Mouse (Mus musculus) MEL (cell line): ENCODE data around the gene Osgin1. TPM values are rescaled to one million over a fixed set of nuclear protein-coding genes. Genes with fewer than 3 reads are reported as not detected.

ENCODE experiments used
- DNase-seq: peaks from one replicate; pipeline ENCODE4 v3.0.0; 2011; ENCODE audit warnings: low read depth, low spot score
- H3K27ac ChIP-seq: 2 replicates; pipeline ENCODE4 v1.5.1; 2012; ENCODE audit warnings: low read depth, mild to moderate bottlenecking, control low read depth, low read length, moderate library complexity; ENCODE audit not compliant: control insufficient read depth
- H3K27me3 ChIP-seq, 2 experiments: fragments of 150-350 bp in 1 of 2; sonication (generic) in 1 of 2; 2 replicates each; pipeline ENCODE4 v1.6.1; 2012; ENCODE audit warnings: low read length in 2 of 2, mild to moderate bottlenecking in 2 of 2, improper control_type of control experiment in 1 of 2, moderate library complexity in 1 of 2; ENCODE audit not compliant: insufficient read depth in 2 of 2, control insufficient read depth in 1 of 2
- H3K36me3 ChIP-seq, 2 experiments: 2 replicates each; pipeline ENCODE4 v1.6.1; 2012 to 2014; ENCODE audit warnings: low read length in 2 of 2, improper control_type of control experiment in 1 of 2, inconsistent platforms in 1 of 2, mild to moderate bottlenecking in 1 of 2; ENCODE audit not compliant: insufficient read depth in 2 of 2, control insufficient read depth in 1 of 2
- H3K4me1 ChIP-seq, 2 experiments: fragments of 150-350 bp in 1 of 2; sonication (generic) in 1 of 2; 2 replicates each; pipeline ENCODE4 v1.6.1; 2012; ENCODE audit warnings: low read length in 2 of 2, improper control_type of control experiment in 1 of 2, mild to moderate bottlenecking in 1 of 2; ENCODE audit not compliant: insufficient read depth in 2 of 2, control insufficient read depth in 1 of 2
- H3K4me3 ChIP-seq, 2 experiments: fragments of 150-350 bp in 1 of 2; sonication (generic) in 1 of 2; 2 replicates each; pipeline ENCODE4 v1.5.1; 2012; ENCODE audit warnings: low read depth in 2 of 2, low read length in 2 of 2, mild to moderate bottlenecking in 2 of 2, moderate library complexity in 2 of 2, control low read depth in 1 of 2, improper control_type of control experiment in 1 of 2; ENCODE audit not compliant: control insufficient read depth in 1 of 2, insufficient read depth in 1 of 2
- H3K79me2 ChIP-seq: 2 replicates; pipeline ENCODE4 v1.6.1; 2012; ENCODE audit warnings: mild to moderate bottlenecking, low read length, moderate library complexity; ENCODE audit not compliant: control insufficient read depth, poor library complexity, insufficient read depth
- H3K9ac ChIP-seq: 2 replicates; pipeline ENCODE4 v1.6.1; 2012; ENCODE audit warnings: low read depth, mild to moderate bottlenecking, control low read depth, low read length, moderate library complexity; ENCODE audit not compliant: control insufficient read depth, poor library complexity, severe bottlenecking
- H3K9me3 ChIP-seq: fragments of 150-350 bp; sonication (generic); replicated peaks from 2 replicates; pipeline ENCODE4 v1.6.1; 2012; ENCODE audit warnings: mild to moderate bottlenecking, low read length, improper control_type of control experiment, moderate library complexity; ENCODE audit not compliant: insufficient read depth
- BHLHE40 ChIP-seq: IDR thresholded peaks from 2 replicates; pipeline ENCODE4 v1.6.1; 2012; ENCODE audit warnings: low read depth, mild to moderate bottlenecking, inconsistent platforms, low read length, improper control_type of control experiment, borderline replicate concordance
- CTCF ChIP-seq, 3 experiments: IDR thresholded peaks in 2 of 3; conservative IDR thresholded peaks in 1 of 3; 2 replicates each; pipeline ENCODE4 v1.5.1; 2011 to 2012; ENCODE audit warnings: low read length in 3 of 3, low read depth in 2 of 3, mild to moderate bottlenecking in 2 of 3, improper control_type of control experiment in 1 of 3, inconsistent platforms in 1 of 3, mixed read lengths in 1 of 3, moderate library complexity in 1 of 3; ENCODE audit not compliant: control insufficient read depth in 1 of 3, insufficient read depth in 1 of 3, poor library complexity in 1 of 3, severe bottlenecking in 1 of 3
- E2F4 ChIP-seq: IDR thresholded peaks from 2 replicates; pipeline ENCODE4 v1.6.1; 2011; ENCODE audit warnings: low read depth, low read length, improper control_type of control experiment, borderline replicate concordance
- ELF1 ChIP-seq: IDR thresholded peaks from 2 replicates; pipeline ENCODE4 v1.6.1; 2014; ENCODE audit warnings: low read depth, mild to moderate bottlenecking, inconsistent platforms, low read length, improper control_type of control experiment, moderate library complexity
- EP300 ChIP-seq, 2 experiments: IDR thresholded peaks; 2 replicates each; pipeline ENCODE4 v1.6.1; 2011; ENCODE audit warnings: improper control_type of control experiment in 2 of 2, low read length in 2 of 2, low read depth in 1 of 2, mild to moderate bottlenecking in 1 of 2
- ETS1 ChIP-seq: IDR thresholded peaks from 2 replicates; pipeline ENCODE4 v1.6.1; 2012; ENCODE audit warnings: low read depth, mild to moderate bottlenecking, inconsistent platforms, low read length, improper control_type of control experiment, moderate library complexity
- GABPA ChIP-seq: IDR thresholded peaks from 2 replicates; pipeline ENCODE4 v1.6.1; 2012; ENCODE audit warnings: low read depth, mild to moderate bottlenecking, inconsistent platforms, low read length, improper control_type of control experiment, moderate library complexity
- GATA1 ChIP-seq: IDR thresholded peaks from 2 replicates; pipeline ENCODE4 v1.6.1; 2011; ENCODE audit warnings: low read depth, low read length, improper control_type of control experiment
- HCFC1 ChIP-seq: IDR thresholded peaks from 2 replicates; pipeline ENCODE4 v1.6.1; 2012; ENCODE audit warnings: low read depth, mild to moderate bottlenecking, inconsistent platforms, low read length, improper control_type of control experiment, moderate library complexity
- JUND ChIP-seq: IDR thresholded peaks from 2 replicates; pipeline ENCODE4 v1.6.1; 2011; ENCODE audit warnings: low read depth, mild to moderate bottlenecking, improper control_type of control experiment, low read length
- MAZ ChIP-seq: IDR thresholded peaks from 2 replicates; pipeline ENCODE4 v1.6.1; 2012; ENCODE audit warnings: low read depth, mild to moderate bottlenecking, inconsistent platforms, low read length, improper control_type of control experiment
- MEF2A ChIP-seq: IDR thresholded peaks from 2 replicates; pipeline ENCODE4 v1.6.1; 2014; ENCODE audit warnings: low read depth, mild to moderate bottlenecking, inconsistent platforms, low read length, improper control_type of control experiment; ENCODE audit not compliant: poor library complexity, insufficient replicate concordance, severe bottlenecking; ENCODE audit errors: extremely low read depth
- MYC ChIP-seq: IDR thresholded peaks from 2 replicates; pipeline ENCODE4 v1.6.1; 2011; ENCODE audit warnings: low read depth, mild to moderate bottlenecking, low read length, improper control_type of control experiment, moderate library complexity
- NRF1 ChIP-seq: IDR thresholded peaks from 2 replicates; pipeline ENCODE4 v1.6.1; 2014; ENCODE audit warnings: low read depth, mild to moderate bottlenecking, inconsistent platforms, low read length, improper control_type of control experiment, moderate library complexity; ENCODE audit not compliant: poor library complexity, insufficient read depth, severe bottlenecking
- POLR2A ChIP-seq, 2 experiments: IDR thresholded peaks; 2 replicates each; pipeline ENCODE4 v1.6.1; 2011 to 2012; ENCODE audit warnings: low read length in 2 of 2, mild to moderate bottlenecking in 2 of 2, control low read depth in 1 of 2, improper control_type of control experiment in 1 of 2, low read depth in 1 of 2, moderate library complexity in 1 of 2; ENCODE audit not compliant: control insufficient read depth in 1 of 2, insufficient read depth in 1 of 2, poor library complexity in 1 of 2
- POLR2AphosphoS2 ChIP-seq: IDR thresholded peaks from 2 replicates; pipeline ENCODE4 v1.6.1; 2011; ENCODE audit warnings: low read length, improper control_type of control experiment
- RAD21 ChIP-seq: IDR thresholded peaks from 2 replicates; pipeline ENCODE4 v1.6.1; 2011; ENCODE audit warnings: mild to moderate bottlenecking, low read depth, low read length, improper control_type of control experiment
- SIN3A ChIP-seq: IDR thresholded peaks from 2 replicates; pipeline ENCODE4 v1.6.1; 2012; ENCODE audit warnings: low read length, improper control_type of control experiment, inconsistent platforms
- TAL1 ChIP-seq: IDR thresholded peaks from 2 replicates; pipeline ENCODE4 v1.6.1; 2012; ENCODE audit warnings: mild to moderate bottlenecking, inconsistent platforms, low read length, moderate library complexity, mixed read lengths
- TBP ChIP-seq: IDR thresholded peaks from 2 replicates; pipeline ENCODE4 v1.8.0; 2011; ENCODE audit warnings: low read depth, low read length, improper control_type of control experiment
- USF2 ChIP-seq, 2 experiments: IDR thresholded peaks; 2 replicates each; pipeline ENCODE4 v1.6.1; 2011 to 2012; ENCODE audit warnings: improper control_type of control experiment in 2 of 2, low read length in 2 of 2, borderline replicate concordance in 1 of 2, inconsistent platforms in 1 of 2, low read depth in 1 of 2, mild to moderate bottlenecking in 1 of 2; ENCODE audit not compliant: insufficient read depth in 1 of 2
- ZC3H11A ChIP-seq: IDR thresholded peaks from 2 replicates; pipeline ENCODE4 v1.6.1; 2012; ENCODE audit warnings: low read depth, mild to moderate bottlenecking, inconsistent platforms, low read length, improper control_type of control experiment
- ZKSCAN1 ChIP-seq: IDR thresholded peaks from 2 replicates; pipeline ENCODE4 v1.6.1; 2012; ENCODE audit warnings: low read depth, mild to moderate bottlenecking, inconsistent platforms, low read length, improper control_type of control experiment, moderate library complexity
- ZNF384 ChIP-seq: IDR thresholded peaks from 2 replicates; pipeline ENCODE4 v1.6.1; 2012; ENCODE audit warnings: low read depth, mild to moderate bottlenecking, inconsistent platforms, low read length, improper control_type of control experiment
- polyA plus RNA-seq, 2 experiments: library from polyadenylated mRNA; stranded (reverse) in 1 of 2; unstranded in 1 of 2; fragments of >175 nt in 1 of 2; fragments of >200 nt in 1 of 2; gene quantifications; 2 replicates each; pipeline versions ENCODE4 v1.2.1 to v1.2.4; 2012; ENCODE audit warnings: low replicate concordance in 2 of 2, low read depth in 1 of 2; ENCODE audit not compliant: insufficient read length in 2 of 2, insufficient read depth in 1 of 2, missing spikeins in 1 of 2
- total RNA-seq: library from RNA; depleted of rRNA; stranded (reverse); fragments of 300-350 nt; gene quantifications from 2 replicates; pipeline ENCODE4 v1.2.3, GENCODE M21; 2012

Osgin1 gene
- total and polyA plus RNA-seq, 3 experiments: 0.08 to 0.84 TPM; not detected in 1

- H3K27ac ChIP-seq: no peak overlapping the region
- H3K9me3 ChIP-seq: no peaks in the 10 kb centered on the region
- H3K79me2 ChIP-seq: no peaks in the 10 kb centered on the region
- no peak overlapping the region for H3K4me3 ChIP-seq
- no peak for DNase-seq
- H3K9ac ChIP-seq: no peak overlapping the region
- TF ChIP-seq MAZ (no peak), POLR2AphosphoS2 (no peak), NRF1 (no peak), ZC3H11A (no peak), GABPA (no peak)
- peaks cover 11 to 30% of the 10 kb centered on the region in 2 experiments for H3K4me1 ChIP-seq
- H3K36me3 ChIP-seq: peaks cover 0 to 9% of the 10 kb centered on the region in 2 experiments; a peak in 2 of 4 replicates
- no peaks in the 10 kb centered on the region for H3K27me3 ChIP-seq
Measured at GRCm38 (mm10) chr8:119421603-119422122, 12.3 kb upstream of the Osgin1 start.

- Histone ChIP-seq H3K9ac (no peak overlapping the region), H3K27ac (no peak overlapping the region), H3K4me3 (no peak overlapping the region), H3K79me2 (no peaks in the 10 kb centered on the region), H3K36me3 (peaks cover 0 to 9% of the 10 kb centered on the region in 2 experiments; a peak in 2 of 4 replicates), H3K9me3 (no peaks in the 10 kb centered on the region), H3K27me3 (no peaks in the 10 kb centered on the region), H3K4me1 (peaks cover 11 to 30% of the 10 kb centered on the region in 2 experiments)
- no peak for TF ChIP-seq POLR2A (IDR thresholded peaks at IDR 0.05; ENCODE audit: control insufficient read depth in 1 of 2, insufficient read depth in 1 of 2, low read depth in 1 of 2, low read length in 2 of 2, poor library complexity in 1 of 2)
- TF ChIP-seq USF2 (IDR thresholded peaks at IDR 0.05; ENCODE audit: borderline replicate concordance in 1 of 2, insufficient read depth in 1 of 2, low read depth in 1 of 2, low read length in 2 of 2): no peak
- no peak for TF ChIP-seq EP300 (IDR thresholded peaks at IDR 0.05; ENCODE audit: low read depth in 1 of 2, low read length in 2 of 2)
- no peak for TF ChIP-seq HCFC1
- no peak for TF ChIP-seq CTCF (IDR thresholded peaks at IDR 0.05 in 2 of 3, conservative IDR thresholded peaks at IDR 0.05 in 1 of 3; ENCODE audit: control insufficient read depth in 1 of 3, insufficient read depth in 1 of 3, low read depth in 2 of 3, low read length in 3 of 3, poor library complexity in 1 of 3, severe bottlenecking in 1 of 3)
- TF ChIP-seq ZNF384: no peak
- no peak for TF ChIP-seq JUND
- DNase-seq: no peak
Measured at GRCm38 (mm10) chr8:119422123-119422711, 11.7 kb upstream of the Osgin1 start.

DNA sequence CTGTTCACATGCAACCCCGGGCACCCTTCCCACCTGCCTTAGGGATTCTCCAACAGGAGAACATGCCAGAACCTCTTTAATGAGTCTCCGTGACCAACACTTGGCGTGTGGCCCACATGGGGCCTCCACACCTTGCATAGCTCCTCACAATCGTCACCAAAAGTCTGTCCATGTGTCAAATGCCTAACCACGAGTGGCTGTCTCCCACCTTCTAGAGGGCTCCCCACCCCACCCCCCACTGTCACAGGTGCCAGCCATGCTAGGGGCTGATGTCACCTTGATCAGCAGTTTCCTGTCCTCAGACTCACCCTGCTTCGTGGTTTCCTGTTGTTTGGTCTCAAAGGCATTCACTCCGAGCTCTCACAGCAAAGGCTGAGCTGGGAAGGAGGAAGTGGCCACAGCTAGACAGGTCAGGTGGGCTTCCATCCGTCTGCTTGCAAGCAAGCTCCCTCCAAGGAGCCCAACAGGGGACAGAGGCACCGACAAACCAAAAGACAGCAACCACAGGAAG, 10.2 kb upstream of the Osgin1 start:
- Histone ChIP-seq H3K79me2 (no peaks in the 10 kb centered on the region), H3K36me3 (peaks cover 0 to 9% of the 10 kb centered on the region in 2 experiments; a peak in 2 of 4 replicates), H3K9ac (peak overlapping the region; percentile 15), H3K9me3 (no peaks in the 10 kb centered on the region), H3K27me3 (no peaks in the 10 kb centered on the region), H3K4me1 (peaks cover 11 to 30% of the 10 kb centered on the region in 2 experiments), H3K27ac (peak overlapping the region; percentile 28; the same call in 1 of the 2 replicates), H3K4me3 (no peak overlapping the region)
- peak; percentile 73 for DNase-seq
- TF ChIP-seq RAD21 (no peak), E2F4 (no peak), GATA1 (no peak), TAL1 (0 out of 2 replicates have a peak, but pooled peaks have one; percentile 4), ZKSCAN1 (no peak), ELF1 (peak; percentile 40; the same call in 1 of the 2 replicates), BHLHE40 (no peak), MEF2A (no peak), TBP (no peak), MYC (0 out of 2 replicates have a peak, but pooled peaks have one; percentile 33), ETS1 (peak; percentile 93), EP300 (IDR thresholded peaks at IDR 0.05; ENCODE audit: low read depth in 1 of 2, low read length in 2 of 2) (peak; percentile 43 to 58; a peak in 3 of 4 replicates), SIN3A (peak; percentile 60; the same call in 1 of the 2 replicates)
